Comparison of ENCODE assay signal across 11 mouse cellular contexts in genomic region chrX:139441057-139441456, GRCm38 (mm10). TPM values are rescaled to one million over a fixed set of nuclear protein-coding genes. Genes with fewer than 3 reads are reported as not detected.
DNase-seq lines count a peak whose midpoint lies in the region; ATAC-seq and TF ChIP-seq lines count a peak whose summit lies in the region.
"Not testable (repeated sequence)": the region's sequence is repeated elsewhere in the genome, so short reads cannot be mapped to it uniquely, and the experiment has no call there.
"Had no signal": no experiment of that assay in that cellular context is flagged by ENCODE, and none has a peak within 500 bp of the region (broad histone marks: within the 10 kb centered on the region; RNA-seq: fewer than 3 reads in every experiment).

No protein-coding gene starts in this region.

- 85% methylated on average over 22 of the region's 22 CpGs for WGBS in liver, embryonic 14.5 days (ENCODE audit: insufficient replicate concordance)
- 89% methylated on average over 22 of the region's 22 CpGs for WGBS in lung, adult 2 months

- H3K36me3 ChIP-seq in liver, embryonic 14.5 days (replicated peaks; ENCODE audit: control insufficient read depth, insufficient read depth, low read depth), result not testable (repeated sequence)

- DNase-seq in 3T3-L1 (ENCODE audit: low read depth, low spot score) (peak; percentile 25), A20 (ENCODE audit: low read depth, low spot score) (peak; percentile 18), ES-CJ7 (ENCODE audit: low read depth, low spot score) (peak; percentile 14), R1 (ENCODE audit: low read depth, low spot score) (peak; percentile 57), adipocyte (ENCODE audit: low spot score) (peak; percentile 10)
- not testable (repeated sequence) for DNase-seq in liver, embryonic 14.5 days (ENCODE audit: low read depth in 3 of 3, low spot score in 3 of 3)
- DNase-seq in lung, adult 2 months, result peak; percentile 2

- ATAC-seq in liver, embryonic 14.5 days (ENCODE audit: insufficient read depth), result not testable (repeated sequence)

- 0 out of 2 replicates have a peak, but pooled peaks have one; percentile 16 for TF ChIP-seq CTCF in liver, embryonic 14.5 days (IDR thresholded peaks at IDR 0.05; ENCODE audit: low read depth)
- TF ChIP-seq CTCF in lung, adult 2 months (IDR thresholded peaks at IDR 0.05; ENCODE audit: insufficient read depth, low read length), result not testable (repeated sequence)

- not testable (repeated sequence) for H3K27me3 ChIP-seq in liver, embryonic 14.5 days (ENCODE audit: control insufficient read depth, insufficient read depth, low read length)

- not testable (repeated sequence) for H3K9me3 ChIP-seq in liver, embryonic 14.5 days (ENCODE audit: control insufficient read depth, low read length)

- not testable (repeated sequence) for H3K4me1 ChIP-seq in liver, embryonic 14.5 days (replicated peaks; ENCODE audit: control insufficient read depth in 2 of 2, insufficient read depth in 2 of 2, low read length in 1 of 2); lung, adult 2 months (ENCODE audit: control insufficient read depth, insufficient read depth, low read length)

- TF ChIP-seq POLR2A in lung, adult 2 months (IDR thresholded peaks at IDR 0.05; ENCODE audit: borderline replicate concordance, extremely low read depth, low read depth, low read length), result not testable (repeated sequence)

- H3K27ac ChIP-seq in liver, embryonic 14.5 days, result not testable (repeated sequence)

- not testable (repeated sequence) for H3K4me3 ChIP-seq in liver, embryonic 14.5 days (ENCODE audit: insufficient read depth in 1 of 2, low read depth in 2 of 2, low read length in 2 of 2); lung, adult 2 months (replicated peaks; ENCODE audit: extremely low read depth, low read depth, low read length)

- TF ChIP-seq EP300 in liver, embryonic 14.5 days (IDR thresholded peaks at IDR 0.05; ENCODE audit: low read depth), result not testable (repeated sequence)

- H3K9ac ChIP-seq in liver, embryonic 14.5 days (replicated peaks), result not testable (repeated sequence)

- not testable (repeated sequence) for H3K4me2 ChIP-seq in liver, embryonic 14.5 days (ENCODE audit: low read depth)

RNA-seq across cellular contexts. Expression of gene D330045A20Rik, which starts 39.1 kb away (rescaled TPM):
- polyA plus RNA-seq in liver, embryonic 14.5 days (2012; rRNA removed), result 0.30 and 0.46 TPM in 2 replicates
- polyA plus RNA-seq in liver, embryonic 14.5 days (2014; fragmentation: Nextera tagmentation; extraction: Ambion mirVana), result 1.1 and 1.2 TPM in 2 replicates
- 0.05 and 0.11 TPM in 2 replicates for polyA plus RNA-seq in lung, adult 2 months (2012; rRNA removed)
- polyA plus RNA-seq: activated CD4-positive, CD25-positive, alpha-beta regulatory T cell, adult 4 months; adrenal gland, adult 2 months; erythroblast, embryonic 14.5 days; Patski had no signal
